Mouse (Mus musculus) spleen, adult 2 months (tissue): ENCODE data around the gene Mtr.

Source experiments
- CTCF ChIP-seq: fragments of 200-500 bp; IDR thresholded peaks from 2 replicates; pipeline ENCODE4 v1.5.1; 2011; ENCODE audit warnings: mild to moderate bottlenecking, inconsistent platforms; ENCODE audit not compliant: insufficient read depth, insufficient read length, insufficient replicate concordance; ENCODE audit errors: extremely low read depth
- POLR2A ChIP-seq: fragments of 200-500 bp; IDR thresholded peaks from 2 replicates; pipeline ENCODE4 v1.6.1; 2011; ENCODE audit warnings: low read depth, low read length, inconsistent platforms

DNA sequence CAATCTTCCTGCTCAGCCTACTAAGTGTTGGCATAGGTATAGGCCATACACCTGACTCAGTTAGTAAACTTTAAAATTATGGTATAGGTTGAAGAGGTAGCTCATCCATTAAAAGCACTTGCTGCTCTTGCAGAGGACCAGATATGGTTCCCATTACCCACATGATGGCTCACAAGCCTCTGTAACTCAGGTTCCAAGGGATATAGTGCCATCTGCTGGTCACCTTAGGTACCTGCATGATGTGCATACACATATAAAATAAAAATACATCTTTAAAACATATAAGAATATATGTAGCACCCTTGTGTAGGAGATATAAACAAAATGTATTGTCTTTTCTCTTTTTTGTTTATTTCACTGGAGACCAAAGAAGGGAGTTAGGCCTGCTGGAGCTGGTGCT is 3.6 kb upstream of the Mtr start:
- no peak for TF ChIP-seq CTCF
- no peak for TF ChIP-seq POLR2A
